Mouse (Mus musculus) embryonic facial prominence, embryonic 13.5 days (tissue): Measurements from ENCODE around the gene Mcu. TPM values are rescaled to one million over a fixed set of nuclear protein-coding genes. Genes with fewer than 3 reads are reported as not detected.

Experiments used
- ATAC-seq: fragments of 200-750 bp; cut with Nextera tagmentation; 2 replicates; pipeline ENCODE4 v1.8.0; 2017; ENCODE audit warnings: low read depth; ENCODE audit not compliant: insufficient number of reproducible peaks, insufficient read depth, low FRiP score, low TSS enrichment
- H3K27ac ChIP-seq: fragments of 300-500 bp; sonication (generic); 2 replicates; pipeline ENCODE4 v1.5.1; 2015; ENCODE audit warnings: moderate library complexity, mild to moderate bottlenecking, inconsistent platforms
- H3K27me3 ChIP-seq: fragments of 300-500 bp; sonication (generic); 2 replicates; pipeline ENCODE4 v1.6.1; 2015; ENCODE audit warnings: mild to moderate bottlenecking, inconsistent platforms
- H3K36me3 ChIP-seq: fragments of 300-500 bp; sonication (generic); 2 replicates; pipeline ENCODE4 v1.6.1; 2015; ENCODE audit warnings: mild to moderate bottlenecking, inconsistent platforms
- H3K4me1 ChIP-seq: fragments of 300-500 bp; sonication (generic); 2 replicates; pipeline ENCODE4 v1.6.1; 2015; ENCODE audit warnings: inconsistent platforms
- H3K4me2 ChIP-seq: fragments of 300-500 bp; sonication (generic); 2 replicates; pipeline ENCODE4 v1.6.1; 2015; ENCODE audit warnings: moderate library complexity, mild to moderate bottlenecking, inconsistent platforms
- H3K4me3 ChIP-seq: fragments of 300-500 bp; sonication (generic); 2 replicates; pipeline ENCODE4 v1.5.1; 2015; ENCODE audit warnings: mild to moderate bottlenecking, inconsistent platforms
- H3K9ac ChIP-seq: fragments of 300-500 bp; sonication (generic); 2 replicates; pipeline ENCODE4 v1.6.1; 2015; ENCODE audit warnings: mild to moderate bottlenecking, inconsistent platforms
- H3K9me3 ChIP-seq: fragments of 300-500 bp; sonication (generic); 2 replicates; pipeline ENCODE4 v1.6.1; 2016; ENCODE audit warnings: inconsistent platforms
- WGBS: fragments of 180-500 bp; shearing (Covaris S2); methylation state at CpG from one replicate; pipeline ENCODE4 v1.1.7; 2015; ENCODE audit warnings: mixed read lengths; 5-methylcytosine and 5-hydroxymethylcytosine counted together
- polyA plus RNA-seq: library from polyadenylated mRNA; unstranded; fragments of >200 nt; fragmentation: Nextera tagmentation; extraction: Ambion mirVana; gene quantifications from 2 replicates; pipeline ENCODE4 v1.2.1, GENCODE M21; 2015

Mcu gene
- polyA plus RNA-seq, 1 experiment from 2014 or later = 30.1 TPM

DNA sequence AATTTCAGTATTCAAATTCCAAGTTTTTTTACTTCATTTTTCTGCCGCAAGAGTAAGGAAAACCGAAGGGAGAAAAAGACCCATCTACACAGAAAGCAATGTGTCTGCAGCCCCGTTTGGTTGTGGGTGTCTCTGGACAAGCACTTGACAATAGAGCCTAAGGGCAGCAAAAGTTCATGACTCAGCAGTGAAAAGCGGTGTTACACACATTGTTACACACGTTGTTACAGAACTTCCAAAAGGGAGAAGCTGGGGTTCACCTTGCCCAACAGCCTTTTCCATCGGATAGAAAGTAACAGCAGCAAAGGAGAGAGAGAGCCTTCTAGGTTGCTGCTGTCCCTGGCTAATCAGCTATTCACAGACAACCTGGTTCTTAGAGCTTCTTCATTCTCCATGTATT lies 68.3 kb downstream of the Mcu start:
- no peak overlapping the region for H3K4me3 ChIP-seq
- ATAC-seq = no peak
- H3K27ac ChIP-seq = no peak overlapping the region
- peaks cover 3% of the 10 kb centered on the region; the same call in 1 of the 2 replicates for H3K4me1 ChIP-seq
- H3K36me3 ChIP-seq = peaks cover 10% of the 10 kb centered on the region
- peaks cover 15% of the 10 kb centered on the region for H3K9me3 ChIP-seq
- 63% methylated on average over 6 of the region's 6 CpGs for WGBS
- H3K9ac ChIP-seq = no peak overlapping the region
- no peak overlapping the region for H3K4me2 ChIP-seq
- no peaks in the 10 kb centered on the region for H3K27me3 ChIP-seq

DNA sequence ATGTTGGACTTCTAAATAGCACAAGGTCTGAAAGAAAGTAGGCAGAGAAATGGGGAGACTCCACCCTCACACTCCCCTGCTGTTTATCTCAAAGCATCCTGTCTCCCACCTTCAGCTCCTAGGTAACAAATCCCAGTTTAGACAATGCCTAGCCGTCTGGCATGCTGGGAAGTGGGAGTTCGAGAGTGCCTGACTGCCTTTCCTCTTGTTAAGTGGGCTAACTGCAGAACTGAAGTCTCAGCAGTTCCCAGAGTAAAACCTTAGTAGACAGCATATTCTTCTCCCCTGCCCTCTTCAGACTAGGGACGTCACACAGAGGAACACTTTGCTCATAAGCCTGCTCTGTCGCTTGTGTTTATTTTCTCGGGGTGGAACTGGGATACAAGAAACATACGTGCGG lies 69.1 kb downstream of the Mcu start:
- H3K4me1 ChIP-seq = peaks cover 3% of the 10 kb centered on the region; the same call in 1 of the 2 replicates
- no peak for ATAC-seq
- WGBS = 35% methylated on average over 7 of the region's 7 CpGs
- peaks cover 10% of the 10 kb centered on the region for H3K36me3 ChIP-seq
- H3K27me3 ChIP-seq = no peaks in the 10 kb centered on the region
- H3K4me2 ChIP-seq = no peak overlapping the region
- no peak overlapping the region for H3K9ac ChIP-seq
- H3K4me3 ChIP-seq = no peak overlapping the region
- H3K27ac ChIP-seq = no peak overlapping the region
- peaks cover 15% of the 10 kb centered on the region for H3K9me3 ChIP-seq

DNA sequence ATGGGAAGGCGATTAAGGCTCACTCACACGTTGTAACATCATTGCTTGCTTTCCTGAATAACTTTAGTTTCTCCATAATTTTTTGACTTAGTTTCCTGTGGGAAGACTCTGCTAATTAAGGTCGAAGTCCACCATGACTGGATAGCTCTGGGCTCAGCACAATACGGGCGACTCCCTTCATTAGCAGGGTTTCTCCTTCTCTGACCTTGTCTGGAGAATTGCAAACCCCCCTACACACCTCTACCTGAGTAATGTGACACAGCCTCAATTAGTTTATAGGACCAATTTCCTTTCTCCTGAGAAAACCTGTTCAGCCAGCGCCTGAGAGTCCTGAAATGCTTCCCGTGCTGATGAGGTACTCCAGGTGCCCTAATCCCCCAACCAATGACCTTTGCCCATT lies 71.3 kb downstream of the Mcu start:
- 91% methylated on average over 7 of the region's 7 CpGs for WGBS

DNA sequence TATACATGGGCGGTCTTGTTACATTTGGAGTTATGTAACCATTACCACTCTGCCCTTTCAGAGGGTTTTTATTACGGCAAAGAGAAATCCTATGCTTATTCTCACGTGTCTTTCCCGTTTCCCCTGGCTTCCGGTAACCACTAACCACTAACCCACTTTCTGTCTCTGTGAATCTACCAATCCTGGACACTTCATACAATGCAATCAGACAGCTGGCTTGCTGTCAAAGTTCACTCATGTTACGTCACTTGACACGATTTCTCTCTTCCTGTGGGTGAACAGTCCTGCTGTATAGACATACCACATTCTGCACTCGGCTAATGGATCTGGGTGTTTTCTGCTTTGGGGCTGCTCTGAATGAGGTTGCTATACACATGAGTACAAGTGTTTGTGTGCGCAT lies 73.1 kb downstream of the Mcu start:
- 55% methylated on average over 9 of the region's 9 CpGs for WGBS
- Histone ChIP-seq H3K36me3 (peaks cover 10% of the 10 kb centered on the region), H3K4me3 (no peak overlapping the region), H3K27ac (no peak overlapping the region), H3K9ac (no peak overlapping the region), H3K27me3 (no peaks in the 10 kb centered on the region; the same call in 1 of the 2 replicates), H3K9me3 (peaks cover 15% of the 10 kb centered on the region), H3K4me2 (no peak overlapping the region), H3K4me1 (peaks cover 22% of the 10 kb centered on the region)
- no peak for ATAC-seq

More for the DNA sequence above, 71.3 kb downstream of the Mcu start:
- Histone ChIP-seq H3K27me3 (no peaks in the 10 kb centered on the region; the same call in 1 of the 2 replicates), H3K9me3 (peaks cover 15% of the 10 kb centered on the region), H3K4me3 (no peak overlapping the region), H3K4me2 (no peak overlapping the region), H3K36me3 (peaks cover 10% of the 10 kb centered on the region), H3K4me1 (peaks cover 4% of the 10 kb centered on the region), H3K27ac (no peak overlapping the region), H3K9ac (no peak overlapping the region)
- ATAC-seq = no peak

DNA sequence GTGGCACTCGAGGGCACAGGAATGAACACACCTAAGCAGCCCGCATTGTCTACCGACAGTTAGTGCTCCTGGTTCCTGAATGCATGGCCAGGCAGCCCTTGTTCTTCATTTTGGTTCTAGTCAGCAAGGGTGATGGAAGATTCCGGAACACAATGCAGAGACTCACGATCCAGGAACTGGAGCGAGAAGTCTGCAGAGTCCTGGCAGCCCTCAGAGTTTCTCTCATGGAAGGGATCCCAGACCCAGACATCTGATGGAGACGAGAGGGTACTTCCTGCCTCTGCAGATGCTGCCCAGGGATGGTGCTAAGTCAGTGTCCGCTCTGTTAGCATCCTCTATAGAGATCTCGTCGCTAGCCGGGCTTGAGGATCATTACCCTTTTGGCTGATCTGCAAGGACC lies 75.0 kb downstream of the Mcu start:
- Histone ChIP-seq H3K27me3 (no peaks in the 10 kb centered on the region; the same call in 1 of the 2 replicates), H3K4me1 (peaks cover 22% of the 10 kb centered on the region), H3K9me3 (peaks cover 6% of the 10 kb centered on the region), H3K9ac (no peak overlapping the region), H3K27ac (no peak overlapping the region), H3K4me3 (no peak overlapping the region), H3K36me3 (peaks cover 7% of the 10 kb centered on the region), H3K4me2 (no peak overlapping the region)
- no peak for ATAC-seq
- 89% methylated on average over 11 of the region's 11 CpGs for WGBS

DNA sequence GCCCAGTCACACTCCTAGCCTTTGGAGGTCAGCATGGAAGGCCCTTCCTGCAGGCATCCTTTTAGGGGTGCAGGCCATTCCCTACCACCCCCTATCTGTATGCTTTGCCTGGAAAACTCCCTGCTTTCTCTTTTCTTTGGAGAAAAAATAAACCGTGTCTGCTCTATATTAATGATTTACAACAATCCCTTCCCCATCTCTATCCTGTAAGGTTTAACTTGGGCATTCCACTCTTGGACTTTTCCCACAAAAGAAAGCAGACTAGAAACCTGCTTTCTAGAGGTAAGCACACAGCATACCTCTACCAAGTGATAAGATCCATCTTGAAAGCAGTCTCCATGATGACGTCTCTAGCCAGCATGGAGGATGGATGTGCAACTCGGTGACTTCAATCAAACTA lies 75.9 kb downstream of the Mcu start:
- no peak for ATAC-seq
- Histone ChIP-seq H3K27me3 (no peaks in the 10 kb centered on the region; the same call in 1 of the 2 replicates), H3K4me2 (no peak overlapping the region), H3K9ac (no peak overlapping the region), H3K9me3 (no peaks in the 10 kb centered on the region), H3K4me3 (no peak overlapping the region), H3K27ac (no peak overlapping the region), H3K4me1 (peaks cover 22% of the 10 kb centered on the region), H3K36me3 (no peaks in the 10 kb centered on the region)
- 92% methylated on average over 3 of the region's 3 CpGs for WGBS

DNA sequence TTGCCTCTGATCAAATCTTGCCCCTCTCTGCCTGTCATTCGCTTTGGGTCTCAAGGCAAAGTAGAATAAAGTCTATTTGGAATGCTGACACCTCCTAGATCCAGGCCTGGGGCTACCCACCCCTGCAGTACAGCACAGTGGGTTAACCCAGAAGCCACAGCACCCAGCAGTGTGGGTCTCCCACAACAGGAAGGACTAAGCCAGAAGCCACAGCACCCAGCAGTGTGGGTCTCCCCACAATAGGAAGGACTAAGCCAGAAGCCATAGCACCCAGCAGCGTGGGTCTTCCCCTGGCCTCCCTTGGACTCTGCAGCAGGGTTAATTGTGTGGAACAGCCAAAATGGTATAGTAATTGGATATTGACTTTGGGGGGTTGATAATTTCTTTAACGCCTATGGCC lies 76.4 kb downstream of the Mcu start:
- Histone ChIP-seq H3K4me2 (no peak overlapping the region), H3K4me1 (peaks cover 22% of the 10 kb centered on the region), H3K9ac (no peak overlapping the region), H3K27ac (no peak overlapping the region), H3K36me3 (no peaks in the 10 kb centered on the region), H3K27me3 (no peaks in the 10 kb centered on the region; the same call in 1 of the 2 replicates), H3K9me3 (no peaks in the 10 kb centered on the region), H3K4me3 (no peak overlapping the region)
- 70% methylated on average over 3 of the region's 3 CpGs for WGBS
- no peak for ATAC-seq

DNA sequence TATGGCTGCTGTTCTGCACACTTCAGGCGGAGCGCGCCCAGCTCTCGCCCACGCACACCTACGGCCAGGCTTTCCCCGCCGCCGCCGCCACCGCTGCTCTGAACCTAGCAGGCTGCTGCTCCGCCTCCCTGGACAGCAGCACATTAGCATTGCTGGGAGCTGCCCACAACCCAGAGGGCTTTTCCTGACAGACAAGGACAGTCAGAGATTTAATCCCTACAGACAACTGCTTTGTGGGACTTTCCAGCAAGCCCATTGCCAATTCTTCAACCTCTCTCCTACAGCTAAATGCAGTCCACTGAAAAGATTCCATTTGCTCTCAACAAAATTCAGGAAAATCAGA lies 77.0 kb downstream of the Mcu start:
- H3K27ac ChIP-seq = peak overlapping the region; percentile 39; the same call in 1 of the 2 replicates
- peak overlapping the region; percentile 69 for H3K4me2 ChIP-seq
- H3K27me3 ChIP-seq = no peaks in the 10 kb centered on the region; the same call in 1 of the 2 replicates
- H3K4me1 ChIP-seq = peaks cover 22% of the 10 kb centered on the region
- no peaks in the 10 kb centered on the region for H3K36me3 ChIP-seq
- H3K9me3 ChIP-seq = no peaks in the 10 kb centered on the region
- no peak for ATAC-seq
- peak overlapping the region; percentile 39 for H3K4me3 ChIP-seq
- H3K9ac ChIP-seq = peak overlapping the region; percentile 61
- 3% methylated on average over 12 of the region's 12 CpGs for WGBS

DNA sequence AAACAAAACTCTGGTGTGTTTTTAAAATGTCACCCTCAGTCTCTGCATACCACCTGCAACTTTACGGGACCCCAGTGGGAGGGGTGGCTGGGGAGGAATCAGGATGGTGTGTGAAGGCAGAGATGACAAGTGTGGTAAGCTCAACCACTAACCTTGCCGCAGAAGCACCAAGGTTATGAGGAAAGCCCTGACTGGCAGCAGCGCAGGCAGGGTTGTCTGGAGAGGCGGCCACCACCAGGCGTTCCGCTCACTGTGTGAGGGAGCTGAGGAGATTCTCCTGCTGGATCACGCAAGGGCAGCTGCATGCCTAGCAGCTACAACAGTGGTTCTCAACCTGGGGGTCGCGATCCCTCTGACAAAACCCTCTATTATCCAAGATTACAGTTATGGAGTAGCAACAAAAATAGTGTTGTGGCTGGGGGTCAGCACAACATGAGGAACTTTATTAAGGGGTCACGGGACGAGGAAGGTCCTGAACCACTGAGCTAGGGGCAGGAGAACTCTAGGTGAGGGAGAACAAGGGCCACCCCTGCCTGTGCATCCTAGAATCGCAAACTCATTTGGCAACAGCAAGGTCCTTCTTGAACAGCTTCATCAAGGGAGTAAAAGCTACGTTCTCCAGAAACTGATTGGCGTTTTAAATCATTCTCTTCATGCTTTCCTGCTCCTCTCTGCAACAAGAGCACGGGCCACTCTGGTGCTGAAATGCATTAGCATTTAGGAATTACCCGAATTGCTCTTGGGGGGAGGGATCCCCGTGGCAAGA lies 77.5 kb downstream of the Mcu start:
- no peaks in the 10 kb centered on the region for H3K9me3 ChIP-seq
- WGBS = 16% methylated on average over 17 of the region's 17 CpGs
- H3K4me3 ChIP-seq = peak overlapping the region; percentile 39
- peak overlapping the region; percentile 39; the same call in 1 of the 2 replicates for H3K27ac ChIP-seq
- no peak for ATAC-seq
- peak overlapping the region; percentile 69 for H3K4me2 ChIP-seq
- H3K9ac ChIP-seq = peak overlapping the region; percentile 61
- no peaks in the 10 kb centered on the region; the same call in 1 of the 2 replicates for H3K27me3 ChIP-seq
- H3K36me3 ChIP-seq = no peaks in the 10 kb centered on the region
- peaks cover 22% of the 10 kb centered on the region for H3K4me1 ChIP-seq

DNA sequence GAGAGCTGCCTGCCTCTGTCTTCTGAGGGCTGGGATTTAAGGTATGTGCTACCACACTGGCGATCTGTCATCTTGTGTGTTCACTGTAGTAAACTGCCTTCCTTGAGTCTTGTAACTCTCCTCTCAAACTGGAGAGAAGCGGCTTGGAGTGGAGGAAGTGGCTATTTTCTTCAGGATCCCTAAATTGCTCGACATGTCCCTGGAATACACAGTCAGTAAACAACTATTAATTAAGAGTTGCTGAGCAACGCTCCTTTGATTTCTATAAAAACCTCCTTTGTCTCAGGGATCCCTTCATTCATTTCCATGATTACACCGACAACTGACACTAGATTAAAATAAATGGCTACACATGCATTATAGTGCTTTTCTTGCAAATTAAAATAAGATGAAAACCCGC lies 78.4 kb downstream of the Mcu start:
- no peak for ATAC-seq
- H3K27ac ChIP-seq = no peak overlapping the region
- no peaks in the 10 kb centered on the region for H3K36me3 ChIP-seq
- H3K27me3 ChIP-seq = no peaks in the 10 kb centered on the region; the same call in 1 of the 2 replicates
- H3K4me2 ChIP-seq = no peak overlapping the region
- peaks cover 22% of the 10 kb centered on the region for H3K4me1 ChIP-seq
- no peak overlapping the region for H3K4me3 ChIP-seq
- no peaks in the 10 kb centered on the region for H3K9me3 ChIP-seq
- 68% methylated on average over 6 of the region's 6 CpGs for WGBS
- no peak overlapping the region for H3K9ac ChIP-seq

DNA sequence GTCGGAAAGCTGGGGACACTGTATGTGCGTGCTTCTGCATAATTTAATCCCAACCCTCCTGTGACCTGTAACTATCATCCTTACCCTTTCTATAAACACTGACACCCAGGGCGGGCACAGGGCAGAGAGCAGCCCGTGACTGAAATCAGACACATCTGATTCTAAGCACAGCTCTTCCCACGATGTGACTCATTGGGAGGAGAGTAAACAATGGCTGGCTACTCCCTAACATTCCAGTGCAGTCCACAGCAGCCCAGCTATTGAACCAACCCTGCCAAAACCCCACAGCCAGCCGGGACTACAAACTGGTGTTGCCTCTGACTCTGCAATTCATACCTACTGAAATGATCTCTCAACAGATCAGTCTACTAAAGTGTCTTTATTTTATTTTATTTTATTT lies 78.9 kb downstream of the Mcu start:
- Histone ChIP-seq H3K4me1 (peaks cover 22% of the 10 kb centered on the region), H3K36me3 (no peaks in the 10 kb centered on the region), H3K4me2 (no peak overlapping the region), H3K27me3 (no peaks in the 10 kb centered on the region; the same call in 1 of the 2 replicates), H3K4me3 (no peak overlapping the region), H3K27ac (no peak overlapping the region), H3K9me3 (no peaks in the 10 kb centered on the region), H3K9ac (no peak overlapping the region)
- WGBS = 57% methylated on average over 6 of the region's 6 CpGs
- no peak for ATAC-seq

DNA sequence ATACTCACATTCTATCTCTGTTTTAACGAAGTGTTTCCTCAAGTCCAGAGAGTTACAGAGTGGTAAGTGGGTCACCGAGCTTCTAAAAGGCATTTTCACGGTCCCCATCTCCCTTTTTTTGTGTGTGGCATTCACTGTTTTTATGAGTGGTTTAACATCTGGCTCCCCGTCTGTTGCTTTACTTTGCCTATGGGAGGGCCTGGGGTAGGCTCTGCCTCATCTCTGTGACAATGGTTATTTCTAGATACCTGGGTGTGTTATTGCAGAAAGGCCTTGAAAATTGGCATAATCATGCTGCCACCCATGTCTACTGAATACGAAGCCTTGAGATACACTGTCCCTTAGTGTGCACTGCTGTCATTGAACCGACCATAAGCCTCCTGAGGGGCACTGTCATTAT lies 84.2 kb downstream of the Mcu start:
- no peaks in the 10 kb centered on the region for H3K9me3 ChIP-seq
- 89% methylated on average over 6 of the region's 6 CpGs for WGBS

More for the DNA sequence above, 84.2 kb downstream of the Mcu start:
- H3K27ac ChIP-seq = no peak overlapping the region
- no peak overlapping the region for H3K4me3 ChIP-seq
- ATAC-seq = no peak
- H3K9ac ChIP-seq = no peak overlapping the region
- no peak overlapping the region for H3K4me2 ChIP-seq
- no peaks in the 10 kb centered on the region for H3K27me3 ChIP-seq
- no peaks in the 10 kb centered on the region for H3K4me1 ChIP-seq
- no peaks in the 10 kb centered on the region for H3K36me3 ChIP-seq
